Mouse (Mus musculus) bone marrow macrophage, adult 2 months (primary cell): Measurements from ENCODE around the gene Dclk3.

Experiments
- CTCF ChIP-seq: IDR thresholded peaks from 2 replicates; pipeline ENCODE4 v1.5.1; 2012; ENCODE audit warnings: low read depth, mild to moderate bottlenecking, low read length, moderate library complexity
- POLR2A ChIP-seq: IDR thresholded peaks from 2 replicates; pipeline ENCODE4 v1.6.1; 2012; ENCODE audit warnings: mild to moderate bottlenecking, low read depth, low read length, borderline replicate concordance

DNA sequence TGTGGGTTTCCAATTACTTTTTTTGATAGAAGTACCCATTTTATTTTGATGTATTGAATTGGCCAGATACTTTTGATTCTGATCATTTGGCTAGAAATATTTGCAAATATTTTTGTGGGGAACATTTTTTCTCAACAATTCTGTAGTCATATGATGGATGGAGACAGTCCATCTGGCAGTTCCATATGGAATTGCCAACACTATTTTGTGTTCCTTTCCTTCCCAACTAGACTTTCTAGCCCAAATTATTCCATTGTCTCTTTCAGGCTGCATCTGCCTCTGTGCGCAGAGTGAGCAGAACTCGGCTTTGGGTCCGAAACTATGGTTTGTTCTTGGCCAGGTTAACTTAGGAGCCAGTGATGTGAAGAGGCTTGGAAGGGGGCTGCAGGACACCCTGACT is 42.1 kb downstream of the Dclk3 start:
- TF ChIP-seq CTCF, result no peak
- no peak for TF ChIP-seq POLR2A
